Mouse (Mus musculus): Measurements from ENCODE around the gene Mid1.
"Not testable (repeated sequence)": the region's sequence is repeated elsewhere in the genome, so short reads cannot be mapped to it uniquely, and the experiment has no call there.

The Mid1 gene

GRCm38 (mm10) chrX:169985796-169986195 is 300.8 kb downstream of the Mid1 start:
- DNase-seq (ENCODE audit: low read depth in 2 of 2, low spot score in 2 of 2) = peak in 1 of 2 experiments; percentile 29

DNA sequence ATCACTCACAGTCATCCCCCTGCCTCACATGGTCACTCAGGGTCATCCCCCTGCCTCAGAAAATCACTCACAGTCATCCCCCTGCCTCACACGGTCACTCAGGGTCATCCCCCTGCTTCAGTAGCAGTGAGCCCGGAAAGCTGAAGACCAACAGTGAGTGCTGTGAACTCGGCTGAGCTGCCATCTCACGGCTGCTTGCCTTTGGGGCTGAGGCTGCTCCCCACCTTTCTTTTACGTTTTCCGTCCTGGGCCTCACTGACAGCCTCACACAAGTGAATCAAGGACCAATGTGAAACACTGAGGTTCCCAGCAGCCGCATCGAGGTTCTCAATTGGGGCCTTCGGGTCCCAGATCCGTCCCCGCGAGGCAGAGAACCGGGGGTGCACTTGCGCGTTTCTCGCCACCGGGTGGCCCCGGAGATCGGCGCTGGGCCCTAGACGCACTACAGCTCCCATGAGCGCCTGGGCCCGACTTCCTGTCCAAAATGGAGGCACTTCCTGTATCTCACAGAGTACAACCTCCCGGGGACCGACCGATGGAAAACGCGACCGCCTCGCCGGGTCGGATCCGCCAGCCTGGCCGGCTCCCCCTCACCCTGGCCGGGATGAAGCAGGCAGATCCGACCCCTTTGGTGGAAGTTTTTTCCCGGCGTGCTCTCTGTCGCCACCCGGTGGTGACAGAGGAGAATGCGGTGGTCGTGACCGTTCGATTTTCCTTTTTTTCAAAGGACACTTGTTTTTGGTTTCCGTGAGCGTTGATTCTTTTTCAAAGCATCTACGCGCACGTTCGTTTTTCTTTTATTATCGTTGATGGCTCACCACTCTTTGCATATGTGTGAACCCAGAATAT is 301.7 kb downstream of the Mid1 start:
- peak; percentile 84 to 94 for DNase-seq (ENCODE audit: low read depth in 2 of 2, low spot score in 2 of 2)

- DNase-seq (ENCODE audit: low read depth in 2 of 2, low spot score in 2 of 2) = peak in 1 of 2 experiments; percentile 51
Measured at GRCm38 (mm10) chrX:169987368-169987837, 302.4 kb downstream of the Mid1 start.

GRCm38 (mm10) chrX:169988571-169989218 is 303.7 kb downstream of the Mid1 start:
- peak in 1 of 2 experiments; percentile 32 for DNase-seq (ENCODE audit: low read depth in 2 of 2, low spot score in 2 of 2)

DNA sequence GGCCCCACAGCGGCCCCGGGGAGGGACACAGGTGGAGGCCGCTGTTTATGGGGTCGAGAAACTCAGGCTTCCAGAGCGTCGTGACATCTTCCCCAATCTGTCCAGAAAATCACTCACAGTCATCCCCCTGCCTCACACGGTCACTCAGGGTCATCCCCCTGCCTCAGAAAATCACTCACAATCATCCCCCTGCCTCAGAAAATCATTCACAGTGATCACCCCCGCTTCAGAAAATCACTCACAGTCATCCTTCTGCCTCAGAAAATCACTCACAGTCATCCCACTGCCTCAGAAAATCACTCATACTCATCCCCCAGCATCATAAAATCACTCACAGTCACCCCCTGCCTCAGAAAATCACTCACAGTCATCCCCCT is 304.2 kb downstream of the Mid1 start:
- DNase-seq (ENCODE audit: low read depth in 2 of 2, low spot score in 2 of 2) = peak in 1 of 2 experiments; percentile 44

- DNase-seq (ENCODE audit: low read depth in 2 of 2, low spot score in 2 of 2) = peak; percentile 81 to 85
Measured at GRCm38 (mm10) chrX:169989691-169990631, 305.0 kb downstream of the Mid1 start.

DNA sequence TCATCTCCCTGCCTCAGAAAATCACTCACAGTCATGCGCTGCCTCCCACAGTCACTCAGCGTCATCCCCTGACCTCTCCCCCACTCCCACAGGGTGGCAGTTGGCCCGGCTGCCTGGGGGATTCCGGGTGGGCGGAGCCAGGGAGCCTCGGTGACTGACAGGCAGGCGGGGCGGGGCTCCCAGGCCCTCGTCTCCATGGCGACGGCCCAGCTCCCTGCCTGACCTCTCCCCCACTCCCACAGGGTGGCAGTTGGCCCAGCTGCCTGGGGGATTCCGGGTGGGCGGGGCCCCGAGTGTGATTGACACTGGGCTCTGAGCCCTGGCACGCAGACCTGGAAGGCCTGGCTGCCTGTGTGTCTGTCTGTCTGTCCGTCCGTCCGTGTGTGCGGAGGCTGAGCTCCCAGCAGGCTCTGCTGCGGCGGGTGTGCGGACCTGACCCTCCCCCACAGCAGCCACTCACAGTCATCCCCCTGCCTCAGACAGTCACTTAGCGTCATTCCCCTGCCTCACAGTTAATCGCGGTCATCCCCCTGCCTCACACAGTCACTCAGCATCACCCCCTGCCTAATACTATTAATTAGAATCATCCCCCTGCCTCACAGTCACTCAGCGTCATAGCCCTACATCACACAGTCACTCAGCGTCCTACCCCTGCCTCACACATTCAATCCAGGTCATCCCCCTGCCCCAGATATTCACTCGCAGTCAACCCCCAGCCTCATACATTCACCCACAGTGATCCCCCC is 306.3 kb downstream of the Mid1 start:
- peak; percentile 99 to 100 for DNase-seq (ENCODE audit: low read depth in 2 of 2, low spot score in 2 of 2)

GRCm38 (mm10) chrX:169992086-169992930 is 307.3 kb downstream of the Mid1 start:
- not testable (repeated sequence) for DNase-seq (ENCODE audit: low read depth in 2 of 2, low spot score in 2 of 2)

- DNase-seq (ENCODE audit: low read depth in 2 of 2, low spot score in 2 of 2) = not testable (repeated sequence)
Measured at GRCm38 (mm10) chrX:169992951-169993547, 308.1 kb downstream of the Mid1 start.

DNA sequence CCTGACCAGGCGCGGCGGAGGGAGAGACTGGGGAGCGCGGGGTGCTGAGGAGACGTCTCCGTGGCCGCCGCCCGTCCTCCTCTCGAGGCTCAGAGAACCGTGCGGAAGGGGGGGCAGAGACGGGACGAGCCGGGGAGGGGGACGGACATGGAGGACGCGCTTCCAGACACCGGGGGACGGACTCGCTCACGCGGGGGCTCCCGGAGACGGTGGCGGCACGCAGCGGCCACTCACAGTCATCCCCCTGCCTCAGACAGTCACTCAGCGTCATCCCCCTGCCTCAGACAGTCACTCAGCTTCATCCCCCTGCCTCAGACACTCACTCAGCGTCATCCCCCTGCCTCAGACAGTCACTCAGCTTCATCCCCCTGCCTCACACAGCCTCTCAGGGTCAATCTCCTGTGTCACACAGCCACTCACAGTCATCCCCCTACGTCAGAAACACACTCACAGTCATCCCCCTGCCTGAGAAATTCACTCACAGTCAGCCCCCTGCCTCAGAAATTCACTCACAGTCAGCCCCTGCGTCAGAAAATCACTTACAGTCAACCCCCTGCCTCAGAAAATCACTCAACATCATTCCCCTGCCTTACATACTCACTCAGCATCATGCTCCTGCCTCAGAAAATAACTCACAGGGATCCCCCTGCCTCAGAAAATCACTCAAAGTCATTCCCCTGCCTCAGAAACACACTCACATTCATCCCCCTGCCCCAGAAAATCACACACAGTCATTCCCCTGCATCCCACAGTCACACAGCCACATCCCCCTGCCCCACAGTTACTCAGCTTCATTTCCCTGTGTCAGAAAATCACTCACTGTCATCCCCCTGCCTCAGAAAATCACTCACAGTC is 309.2 kb downstream of the Mid1 start:
- DNase-seq (ENCODE audit: low read depth in 2 of 2, low spot score in 2 of 2) = peak in 1 of 2 experiments; percentile 48

- DNase-seq (ENCODE audit: low read depth in 2 of 2, low spot score in 2 of 2) = not testable (repeated sequence)
Measured at GRCm38 (mm10) chrX:169994866-169995711, 310.1 kb downstream of the Mid1 start.

DNA sequence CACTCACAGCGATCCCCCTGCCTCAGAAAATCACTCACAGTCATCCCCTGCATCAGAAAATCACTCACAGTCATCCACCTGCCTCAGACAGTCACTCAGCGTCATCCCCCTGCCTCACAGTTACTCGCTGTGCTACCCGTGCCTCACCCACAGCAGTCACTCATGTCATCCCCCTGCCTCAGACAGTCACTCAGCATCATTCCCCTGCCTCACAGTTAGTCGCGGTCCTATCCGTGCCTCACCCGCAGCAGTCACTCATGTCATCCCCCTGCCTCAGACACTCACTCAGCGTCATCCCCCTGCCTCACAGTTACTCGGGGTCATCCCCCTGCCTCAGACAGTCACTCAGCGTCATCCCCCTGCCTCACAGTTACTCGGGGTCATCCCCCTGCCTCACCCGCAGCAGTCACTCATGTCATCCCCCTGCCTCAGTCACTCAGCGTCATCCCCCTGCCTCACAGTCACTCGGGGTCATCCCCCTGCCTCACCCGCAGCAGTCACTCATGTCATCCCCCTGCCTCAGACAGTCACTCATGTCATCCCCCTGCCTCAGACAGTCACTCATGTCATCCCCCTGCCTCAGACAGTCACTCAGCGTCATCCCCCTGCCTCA is 311.0 kb downstream of the Mid1 start:
- not testable (repeated sequence) for DNase-seq (ENCODE audit: low read depth in 2 of 2, low spot score in 2 of 2)

- peak; percentile 91 to 94 for DNase-seq (ENCODE audit: low read depth in 2 of 2, low spot score in 2 of 2)
Measured at GRCm38 (mm10) chrX:169996926-169997325, 311.9 kb downstream of the Mid1 start.

DNA sequence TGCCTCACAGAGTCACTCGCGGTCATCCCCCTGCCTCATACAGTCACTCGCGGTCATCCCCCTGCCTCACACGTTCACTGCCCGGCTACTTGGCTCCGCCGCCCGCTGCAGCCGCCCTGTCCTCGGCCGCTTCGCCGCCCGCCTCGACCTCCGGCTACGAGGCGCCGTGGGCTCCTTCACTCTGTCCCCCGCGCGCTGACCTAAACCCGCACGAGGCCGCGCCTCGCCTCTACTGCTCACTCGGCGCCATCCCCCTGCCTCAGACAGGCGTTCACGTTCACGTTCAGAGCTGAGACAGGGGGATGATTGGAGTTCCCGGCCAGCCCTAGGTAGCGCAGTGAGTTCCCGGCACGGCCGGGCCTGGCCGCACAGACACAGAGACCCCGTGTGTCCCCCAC is 312.5 kb downstream of the Mid1 start:
- DNase-seq (ENCODE audit: low read depth in 2 of 2, low spot score in 2 of 2) = not testable (repeated sequence)

DNA sequence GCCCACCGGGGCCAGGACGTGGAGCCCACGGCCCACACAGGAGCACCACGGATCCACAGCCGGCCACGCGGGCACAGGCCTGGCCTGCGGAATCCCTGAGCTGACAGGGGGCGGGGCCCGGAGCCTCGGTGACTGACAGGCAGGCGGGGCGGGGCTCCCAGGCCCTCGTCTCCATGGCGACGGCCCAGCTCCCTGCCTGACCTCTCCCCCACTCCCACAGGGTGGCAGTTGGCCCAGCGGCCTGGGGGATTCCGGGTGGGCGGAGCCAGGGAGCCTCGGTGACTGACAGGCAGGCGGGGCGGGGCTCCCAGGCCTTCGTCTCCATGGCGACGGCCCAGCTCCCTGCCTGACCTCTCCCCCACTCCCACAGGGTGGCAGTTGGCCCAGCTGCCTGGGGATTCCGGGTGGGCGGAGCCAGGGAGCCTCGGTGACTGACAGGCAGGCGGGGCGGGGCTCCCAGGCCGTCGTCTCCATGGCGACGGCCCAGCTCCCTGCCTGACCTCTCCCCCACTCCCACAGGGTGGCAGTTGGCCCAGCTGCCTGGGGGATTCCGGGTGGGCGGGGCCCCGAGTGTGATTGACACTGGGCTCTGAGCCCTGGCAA is 313.0 kb downstream of the Mid1 start:
- peak; percentile 100 for DNase-seq (ENCODE audit: low read depth in 2 of 2, low spot score in 2 of 2)

GRCm38 (mm10) chrX:169998559-169999219 is 313.7 kb downstream of the Mid1 start:
- not testable (repeated sequence) for DNase-seq (ENCODE audit: low read depth in 2 of 2, low spot score in 2 of 2)

Measured in CD8-positive naive resting alpha-beta T cell, adult 2 months (primary cell).